Mouse (Mus musculus): ENCODE results near the gene Cul4a.
"Not testable (repeated sequence)": the region's sequence is repeated elsewhere in the genome, so short reads cannot be mapped to it uniquely, and the experiment has no call there.

GRCm38 (mm10) chr8:13075579-13075978, 29.8 kb upstream of the Cul4a start:
- TF ChIP-seq TAL1, GATA1 (IDR thresholded peaks at IDR 0.05; ENCODE audit: low read length): not testable (repeated sequence)

All from erythroblast, embryonic 14.5 days (primary cell).